Mouse (Mus musculus): Measurements from ENCODE around the gene Megf6. TPM values are rescaled to one million over a fixed set of nuclear protein-coding genes. Genes with fewer than 3 reads are reported as not detected.

Gene Megf6
- total and polyA plus RNA-seq, 3 experiments: not detected

DNA sequence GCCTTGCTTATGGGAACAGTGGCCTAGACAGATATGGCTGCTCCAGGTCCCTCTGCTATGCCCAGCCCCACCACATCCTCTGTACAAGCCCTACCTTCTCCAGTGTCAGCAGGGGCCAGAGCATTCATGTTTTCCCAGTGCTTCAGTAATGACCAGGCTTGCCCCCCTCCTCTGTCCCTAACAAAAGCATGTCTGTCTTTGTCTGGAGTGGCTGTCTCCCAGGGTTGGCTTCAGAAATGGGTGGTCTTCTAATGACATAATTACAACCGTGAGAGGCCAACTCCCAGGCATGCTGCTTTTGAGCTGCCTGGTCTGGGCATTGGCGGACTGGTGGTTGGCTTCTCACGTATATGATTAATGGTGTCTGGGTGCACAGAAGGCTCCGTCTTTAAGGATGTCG lies 31.0 kb downstream of the Megf6 start:
- dilution Hi-C loops (cut with MboI; ENCODE audit: extremely low pct_ligation_motif_present, extremely low pct_unique_long_range_greater_than_20kb, low sequenced_read_pairs): no loop called here
- no peak overlapping the region for H3K4me2 ChIP-seq (ENCODE audit: insufficient read depth, low read depth, poor library complexity, severe bottlenecking)
- DNase-seq (ENCODE audit: extremely low read depth): no peak
- peaks cover 29% of the 10 kb centered on the region for H3K27me3 ChIP-seq (replicated peaks)
- H3K9me3 ChIP-seq (replicated peaks; ENCODE audit: low read length): no peaks in the 10 kb centered on the region
- no peak overlapping the region for H3K4me3 ChIP-seq (replicated peaks in 1 of 3; ENCODE audit: low read depth in 2 of 3, low read length in 2 of 3, poor library complexity in 1 of 3)
- no peaks in the 10 kb centered on the region for H3K4me1 ChIP-seq (ENCODE audit: control insufficient read depth in 1 of 2, insufficient read depth in 2 of 2)
- in situ Hi-C loops (cut with MboI; ENCODE audit: low pct_ligation_motif_present, low pct_unique_long_range_greater_than_20kb, low sequenced_read_pairs): loop anchor here (5.0 to 25.0 kb wide), 2 partner anchors 139 to 611 kb away; no protein-coding TSS in a partner anchor
- TF ChIP-seq ZKSCAN1 (IDR thresholded peaks at IDR 0.05; ENCODE audit: borderline replicate concordance, low read depth, low read length) (no peak), ZMIZ1 (IDR thresholded peaks at IDR 0.05; ENCODE audit: low read depth, low read length) (no peak), KAT2A (IDR thresholded peaks at IDR 0.05; ENCODE audit: insufficient replicate concordance, low read length) (no peak), TBP (conservative IDR thresholded peaks at IDR 0.05; ENCODE audit: low read depth, low read length) (no peak), SIN3A (IDR thresholded peaks at IDR 0.05; ENCODE audit: low read length) (no peak), ETS1 (conservative IDR thresholded peaks at IDR 0.05; ENCODE audit: low read depth, low read length) (no peak), PAX5 (IDR thresholded peaks at IDR 0.05; ENCODE audit: low read length) (no peak), TCF12 (IDR thresholded peaks at IDR 0.05; ENCODE audit: low read depth, low read length) (no peak), SMC3 (IDR thresholded peaks at IDR 0.05; ENCODE audit: low read depth, low read length) (no peak), UBTF (IDR thresholded peaks at IDR 0.05; ENCODE audit: low read depth, low read length) (no peak), IRF4 (IDR thresholded peaks at IDR 0.05; ENCODE audit: low read depth, low read length) (no peak), GABPA (IDR thresholded peaks at IDR 0.05; ENCODE audit: insufficient replicate concordance, low read depth, low read length) (no peak)
- H3K36me3 ChIP-seq (replicated peaks in 1 of 2; ENCODE audit: control insufficient read depth in 1 of 2, insufficient read depth in 1 of 2, low read length in 1 of 2): no peaks in the 10 kb centered on the region
- no peak overlapping the region for H3K27ac ChIP-seq (ENCODE audit: insufficient read depth, low read depth)
- H3K79me2 ChIP-seq (replicated peaks; ENCODE audit: control insufficient read depth, extremely low read depth, insufficient read depth, poor library complexity, severe bottlenecking): no peaks in the 10 kb centered on the region
- H3K9ac ChIP-seq (ENCODE audit: insufficient read depth, low read depth): no peak overlapping the region

- dilution Hi-C loops (cut with MboI; ENCODE audit: extremely low pct_ligation_motif_present, extremely low pct_unique_long_range_greater_than_20kb, low sequenced_read_pairs): no loop called here
- no peaks in the 10 kb centered on the region for H3K79me2 ChIP-seq (replicated peaks; ENCODE audit: control insufficient read depth, extremely low read depth, insufficient read depth, poor library complexity, severe bottlenecking)
- DNase-seq (ENCODE audit: extremely low read depth): no peak
- no peak overlapping the region for H3K4me2 ChIP-seq (ENCODE audit: insufficient read depth, low read depth, poor library complexity, severe bottlenecking)
- H3K27me3 ChIP-seq (replicated peaks): peaks cover 34% of the 10 kb centered on the region
- in situ Hi-C loops (cut with MboI; ENCODE audit: low pct_ligation_motif_present, low pct_unique_long_range_greater_than_20kb, low sequenced_read_pairs): loop anchor here (5.0 to 25.0 kb wide), 2 partner anchors 142 to 608 kb away; no protein-coding TSS in a partner anchor
- no peak for TF ChIP-seq USF1 (IDR thresholded peaks at IDR 0.05; ENCODE audit: low read depth, low read length)
- TF ChIP-seq TBP (conservative IDR thresholded peaks at IDR 0.05; ENCODE audit: low read depth, low read length): no peak
- no peak overlapping the region for H3K9ac ChIP-seq (ENCODE audit: insufficient read depth, low read depth)
- no peak overlapping the region for H3K27ac ChIP-seq (ENCODE audit: insufficient read depth, low read depth)
- no peaks in the 10 kb centered on the region for H3K9me3 ChIP-seq (replicated peaks; ENCODE audit: low read length)
- no peaks in the 10 kb centered on the region for H3K36me3 ChIP-seq (replicated peaks in 1 of 2; ENCODE audit: control insufficient read depth in 1 of 2, insufficient read depth in 1 of 2, low read length in 1 of 2)
- no peaks in the 10 kb centered on the region for H3K4me1 ChIP-seq (ENCODE audit: control insufficient read depth in 1 of 2, insufficient read depth in 2 of 2)
- H3K4me3 ChIP-seq (replicated peaks in 1 of 3; ENCODE audit: low read depth in 2 of 3, low read length in 2 of 3, poor library complexity in 1 of 3): no peak overlapping the region
Measured at GRCm38 (mm10) chr4:154204532-154204931, 34.0 kb downstream of the Megf6 start.

DNA sequence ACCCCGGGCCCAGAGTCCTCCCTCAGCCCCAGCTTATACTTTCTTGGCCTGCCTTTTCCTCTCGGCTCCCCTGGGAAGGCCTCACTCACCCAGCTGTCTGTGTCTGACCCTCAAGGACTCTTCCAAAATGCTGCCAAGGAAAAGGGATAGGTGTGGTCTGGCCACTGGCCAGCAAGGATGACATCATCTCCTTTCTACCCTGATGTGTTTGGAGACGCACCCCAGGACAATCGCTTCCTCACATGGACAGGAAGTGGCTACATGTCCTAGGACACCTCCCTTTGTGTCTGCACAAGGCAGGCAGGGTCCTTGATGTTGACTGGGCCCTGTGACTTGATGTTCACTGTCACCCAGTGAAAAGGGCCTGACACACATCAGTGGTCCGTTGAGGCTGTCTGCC lies 34.9 kb downstream of the Megf6 start:
- Histone ChIP-seq H3K27ac (ENCODE audit: insufficient read depth, low read depth) (no peak overlapping the region), H3K27me3 (replicated peaks) (peaks cover 34% of the 10 kb centered on the region), H3K9ac (ENCODE audit: insufficient read depth, low read depth) (no peak overlapping the region), H3K4me2 (ENCODE audit: insufficient read depth, low read depth, poor library complexity, severe bottlenecking) (no peak overlapping the region), H3K4me1 (ENCODE audit: control insufficient read depth in 1 of 2, insufficient read depth in 2 of 2) (no peaks in the 10 kb centered on the region), H3K9me3 (replicated peaks; ENCODE audit: low read length) (no peaks in the 10 kb centered on the region), H3K79me2 (replicated peaks; ENCODE audit: control insufficient read depth, extremely low read depth, insufficient read depth, poor library complexity, severe bottlenecking) (no peaks in the 10 kb centered on the region), H3K4me3 (replicated peaks in 1 of 3; ENCODE audit: low read depth in 2 of 3, low read length in 2 of 3, poor library complexity in 1 of 3) (no peak overlapping the region), H3K36me3 (replicated peaks in 1 of 2; ENCODE audit: control insufficient read depth in 1 of 2, insufficient read depth in 1 of 2, low read length in 1 of 2) (no peaks in the 10 kb centered on the region)
- TF ChIP-seq MAFK (IDR thresholded peaks at IDR 0.05; ENCODE audit: insufficient replicate concordance, low read length) (no peak), ZNF384 (IDR thresholded peaks at IDR 0.05; ENCODE audit: low read depth, low read length) (no peak), CHD2 (IDR thresholded peaks at IDR 0.05; ENCODE audit: low read length) (no peak), USF2 (conservative IDR thresholded peaks at IDR 0.05; ENCODE audit: low read depth, low read length) (no peak), HCFC1 (IDR thresholded peaks at IDR 0.05; ENCODE audit: low read depth, low read length) (no peak), UBTF (IDR thresholded peaks at IDR 0.05; ENCODE audit: low read depth, low read length) (no peak), IRF4 (IDR thresholded peaks at IDR 0.05; ENCODE audit: low read depth, low read length) (no peak), ELF1 (IDR thresholded peaks at IDR 0.05; ENCODE audit: low read depth, low read length) (no peak), ZKSCAN1 (IDR thresholded peaks at IDR 0.05; ENCODE audit: borderline replicate concordance, low read depth, low read length) (no peak), NRF1 (IDR thresholded peaks at IDR 0.05; ENCODE audit: low read depth, low read length) (no peak)
- DNase-seq (ENCODE audit: extremely low read depth): no peak
- dilution Hi-C loops (cut with MboI; ENCODE audit: extremely low pct_ligation_motif_present, extremely low pct_unique_long_range_greater_than_20kb, low sequenced_read_pairs): no loop called here
- in situ Hi-C loops (cut with MboI; ENCODE audit: low pct_ligation_motif_present, low pct_unique_long_range_greater_than_20kb, low sequenced_read_pairs): loop anchor here (5.0 to 25.0 kb wide), 2 partner anchors 38 to 607 kb away; no protein-coding TSS in a partner anchor

Measured in CH12.LX (cell line).